Mouse (Mus musculus) CH12.LX (cell line): Measurements from ENCODE around the gene Hmgcs1.

Experiments
- KAT2A ChIP-seq: IDR thresholded peaks from 2 replicates; pipeline ENCODE4 v1.6.1; 2012; ENCODE audit warnings: low read length, improper control_type of control experiment, inconsistent platforms; ENCODE audit not compliant: insufficient replicate concordance
- UBTF ChIP-seq: IDR thresholded peaks from 2 replicates; pipeline ENCODE4 v1.6.1; 2012; ENCODE audit warnings: low read depth, mild to moderate bottlenecking, inconsistent platforms, low read length, improper control_type of control experiment, moderate library complexity

DNA sequence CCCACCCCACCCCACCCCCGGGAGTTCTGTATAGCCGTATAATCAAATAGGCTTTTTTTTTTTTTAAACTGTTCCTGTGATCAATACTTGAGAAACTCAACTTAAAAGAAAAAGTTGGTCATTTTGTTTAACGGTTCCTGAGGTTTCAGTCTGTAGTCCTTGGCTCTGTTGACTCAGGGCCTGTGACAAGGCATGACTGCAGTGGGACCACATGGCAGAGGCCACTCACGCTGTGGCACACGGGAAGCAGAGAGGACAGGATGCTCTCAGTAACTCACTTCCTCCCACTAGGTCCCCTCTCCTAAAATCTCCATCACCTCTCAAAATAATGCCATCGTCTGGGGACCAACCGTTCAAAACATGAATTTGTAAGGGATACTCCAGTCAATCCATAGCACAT, 49.0 kb upstream of the Hmgcs1 start:
- no peak for TF ChIP-seq UBTF
- no peak for TF ChIP-seq KAT2A
